Mouse (Mus musculus) urinary bladder, postnatal 25 days (tissue): ENCODE data around the gene Cdv3.
A peak's percentile ranks its signal among the peaks of the same experiment; 100 is the strongest.
"Not testable (repeated sequence)": the region's sequence is repeated elsewhere in the genome, so short reads cannot be mapped to it uniquely, and the experiment has no call there.

Experiments used
- DNase-seq: peaks from one replicate; pipeline ENCODE4 v3.0.0; 2022; ENCODE audit warnings: low spot score

The Cdv3 gene

DNA sequence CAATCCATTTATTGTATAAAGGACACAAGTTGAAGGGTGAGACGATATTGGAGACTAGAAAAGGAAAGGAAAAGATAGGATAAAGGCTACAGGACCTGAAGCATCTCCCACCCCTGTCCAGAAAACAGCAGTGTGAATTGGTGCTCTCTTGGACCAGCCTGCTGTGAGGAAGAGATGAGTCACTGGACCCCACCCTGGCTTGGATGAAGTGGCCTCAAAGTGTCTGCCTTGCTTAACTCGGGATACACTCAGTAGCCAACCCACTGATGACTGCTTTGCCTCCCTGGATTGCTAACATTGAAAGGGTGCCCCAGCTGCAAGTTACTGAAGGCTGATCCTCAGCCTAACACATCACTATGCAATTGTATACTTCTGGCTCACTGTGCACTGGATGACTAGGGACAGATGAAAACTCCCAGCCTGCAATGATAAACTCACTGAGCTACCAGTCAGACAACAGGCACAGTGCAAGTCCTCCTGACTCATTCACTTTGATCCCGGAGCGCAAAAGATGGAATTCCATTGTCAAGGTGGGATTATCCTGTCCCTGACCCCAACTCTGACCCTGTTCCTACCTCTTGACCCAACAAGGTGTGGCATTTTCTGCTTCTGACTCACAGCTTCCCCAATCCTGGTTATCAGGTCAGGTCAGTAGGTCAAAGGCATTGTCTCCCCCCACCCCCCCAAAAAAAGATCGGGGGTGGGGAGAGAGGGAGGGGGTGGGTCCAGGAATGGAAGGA, 6.8 kb upstream of the Cdv3 start:
- DNase-seq: no peak

DNA sequence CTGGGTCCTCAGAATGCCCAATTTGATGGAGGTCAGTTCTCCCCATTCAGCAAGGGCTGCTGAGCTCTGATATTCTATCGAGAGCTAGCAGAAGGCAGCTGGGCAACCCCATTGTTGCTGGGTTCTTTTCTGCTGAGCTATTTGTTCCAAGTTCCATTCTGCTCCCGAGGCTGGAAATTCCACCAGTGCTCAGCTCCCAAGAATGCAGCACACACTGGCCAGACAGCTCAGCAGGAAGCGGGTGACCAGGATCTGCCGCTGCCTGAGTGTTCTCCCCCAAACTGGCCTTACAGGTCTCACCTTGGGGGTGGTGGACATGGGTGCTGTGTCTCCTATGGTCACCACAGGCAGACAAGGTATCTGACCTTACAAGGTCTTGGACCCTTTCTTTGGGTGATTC, 4.3 kb upstream of the Cdv3 start:
- DNase-seq: no peak

- no peak for DNase-seq
Measured at GRCm38 (mm10) chr9:103366356-103366755, 716 bp upstream of the Cdv3 start.

- peak; percentile 70 for DNase-seq
Measured at GRCm38 (mm10) chr9:103364601-103365289, 895 bp downstream of the Cdv3 start.

GRCm38 (mm10) chr9:103363730-103364417, 1.8 kb downstream of the Cdv3 start:
- no peak for DNase-seq

DNA sequence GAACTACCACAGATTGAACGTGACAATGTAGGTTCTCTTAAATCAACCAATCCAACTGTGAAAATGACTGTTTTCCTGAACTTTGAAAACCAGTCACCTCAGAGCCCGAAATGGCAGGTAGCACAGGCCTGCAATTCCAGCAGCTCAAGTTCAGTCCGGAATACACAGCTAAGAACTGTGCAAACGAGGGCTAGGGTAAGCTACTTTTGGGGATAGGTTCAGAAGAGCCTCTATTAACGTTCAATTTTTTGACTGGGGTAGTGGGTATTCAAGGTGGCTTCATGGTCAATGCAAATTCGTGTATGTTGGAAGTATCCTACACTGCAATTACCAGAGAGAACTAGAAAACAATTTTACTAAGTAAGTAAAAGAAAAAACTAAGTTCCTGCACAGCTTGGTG, 2.6 kb downstream of the Cdv3 start:
- no peak for DNase-seq

GRCm38 (mm10) chr9:103360642-103361041, 5.0 kb downstream of the Cdv3 start:
- no peak for DNase-seq

DNA sequence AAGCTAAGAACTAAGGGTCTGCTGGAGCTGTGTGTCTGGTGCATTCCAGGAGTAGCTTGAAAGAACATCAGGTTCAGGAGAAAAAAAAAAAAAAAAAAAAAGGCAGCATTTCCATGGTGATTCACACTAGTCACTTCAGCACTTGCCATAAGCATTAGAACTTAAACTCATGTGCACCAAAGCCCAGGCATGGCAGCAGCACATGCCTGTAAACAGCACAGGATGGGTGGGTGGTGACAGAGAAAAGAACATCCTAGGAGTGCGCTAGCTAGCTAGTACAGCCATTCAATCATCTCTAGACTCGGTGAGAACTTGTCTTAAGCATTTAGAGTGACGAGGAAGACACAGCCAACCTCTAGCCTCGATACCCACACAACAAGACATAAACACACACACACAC, 7.1 kb downstream of the Cdv3 start:
- DNase-seq: no peak

DNA sequence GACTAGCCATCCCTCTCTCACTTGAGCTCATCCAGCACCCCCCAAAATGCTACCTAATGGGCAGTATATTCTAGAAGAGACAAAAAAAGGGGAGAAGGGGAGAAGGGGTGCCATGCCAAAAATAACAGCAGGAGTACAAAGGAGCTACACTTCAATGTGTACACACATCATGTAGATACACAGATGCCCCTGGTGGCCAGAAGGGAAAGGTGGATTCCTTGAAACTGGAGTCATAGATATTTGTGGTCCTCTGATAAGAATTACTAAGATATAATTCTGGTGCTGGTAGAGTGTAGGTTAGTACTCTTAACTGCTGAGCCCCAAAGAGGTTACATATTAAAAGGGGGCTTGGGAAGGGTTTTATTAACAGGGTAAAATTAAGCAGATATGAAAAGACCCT, 7.7 kb downstream of the Cdv3 start:
- DNase-seq: no peak

DNA sequence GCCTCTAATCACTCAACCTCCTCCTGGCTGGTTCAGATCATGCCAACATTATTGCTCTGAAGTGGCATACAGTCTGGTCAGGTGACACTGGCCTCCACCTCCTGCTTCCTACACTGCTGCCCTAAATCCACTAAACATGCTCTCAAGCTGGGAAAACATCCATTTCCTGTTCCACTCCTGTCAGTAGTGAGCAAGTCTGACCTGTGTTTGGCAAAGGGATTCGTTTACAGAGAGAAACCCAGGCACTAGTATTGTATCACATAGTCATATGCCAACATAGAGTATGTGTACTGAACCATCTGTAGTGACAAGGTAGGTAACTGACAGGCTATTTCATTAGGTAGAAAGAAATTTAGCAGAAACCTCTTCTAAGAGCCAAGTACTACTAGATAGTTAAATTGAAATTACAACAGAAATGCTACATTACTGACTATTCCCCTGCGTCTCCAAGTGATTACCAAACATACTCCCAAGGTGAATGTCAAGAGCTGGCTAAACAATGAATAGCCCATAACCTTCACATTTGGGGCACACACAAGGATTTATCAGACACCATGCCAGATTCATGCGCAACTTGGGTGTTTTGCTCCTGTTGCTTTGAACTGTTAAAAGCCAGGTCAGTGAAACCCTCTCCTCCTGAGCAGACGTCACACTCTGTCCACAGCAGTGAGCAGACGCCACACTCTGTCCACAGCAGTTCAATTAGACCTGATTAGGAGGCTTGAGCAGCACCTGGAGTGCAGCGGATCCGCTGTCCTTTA, 12.0 kb downstream of the Cdv3 start:
- DNase-seq: not testable (repeated sequence)

DNA sequence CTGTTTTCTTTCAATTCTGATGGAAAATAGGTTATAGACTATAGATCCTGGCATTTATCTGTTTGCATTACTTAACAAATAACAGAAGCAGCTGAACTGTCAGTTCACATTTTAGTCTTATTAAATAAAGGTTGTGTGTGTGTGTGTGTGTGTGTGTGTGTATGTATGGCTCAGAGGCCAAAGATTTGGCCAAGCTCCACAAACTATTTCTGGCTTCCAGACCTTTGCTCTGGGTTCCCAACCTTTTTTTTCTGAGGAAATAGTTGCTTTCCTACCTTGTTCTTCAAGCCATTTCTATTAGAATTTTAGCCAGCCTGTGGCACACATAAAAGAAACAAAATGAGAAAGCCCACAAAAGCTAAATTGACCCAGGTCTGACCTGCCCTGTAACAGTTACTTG, 16.8 kb downstream of the Cdv3 start:
- no peak for DNase-seq

GRCm38 (mm10) chr9:103347996-103348490, 17.6 kb downstream of the Cdv3 start:
- DNase-seq: no peak

DNA sequence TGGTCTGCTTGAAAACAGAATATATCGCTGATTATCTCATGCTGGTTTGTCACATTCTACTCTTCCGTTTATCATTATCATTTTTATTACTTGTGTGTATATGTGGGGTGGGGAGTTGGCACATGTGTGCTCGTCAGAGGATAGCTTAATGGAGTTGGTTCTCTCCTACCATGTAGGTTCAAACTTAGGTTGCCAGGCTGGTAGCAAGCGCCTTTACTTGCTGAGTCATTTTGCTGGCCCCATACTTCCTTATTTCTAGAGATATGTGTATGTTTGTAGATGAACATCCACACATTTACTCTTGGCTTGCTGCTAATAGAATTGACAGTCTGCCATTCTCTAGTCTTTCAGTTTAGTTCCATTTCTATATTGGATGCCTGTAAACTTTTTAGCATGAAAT, 18.6 kb downstream of the Cdv3 start:
- no peak for DNase-seq

DNA sequence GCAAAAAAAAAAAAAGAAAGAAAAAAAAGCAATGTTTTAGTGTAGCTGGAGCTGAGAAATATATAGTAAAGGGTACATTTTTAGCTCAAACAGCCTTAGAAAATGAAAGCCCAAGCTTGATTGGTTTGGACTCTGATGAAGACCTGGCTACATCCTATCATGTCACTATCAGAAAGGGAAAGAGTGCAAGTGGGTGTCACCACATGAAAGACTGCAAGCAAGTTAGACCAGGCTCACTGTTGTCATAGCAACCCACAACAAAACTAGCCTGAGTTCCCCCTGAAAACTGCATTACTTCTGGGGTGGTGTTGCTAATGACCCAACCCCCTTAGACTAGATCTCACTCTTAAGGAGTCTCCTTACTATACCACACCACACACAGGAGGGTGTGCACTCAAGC, 28.7 kb downstream of the Cdv3 start:
- DNase-seq: no peak

DNA sequence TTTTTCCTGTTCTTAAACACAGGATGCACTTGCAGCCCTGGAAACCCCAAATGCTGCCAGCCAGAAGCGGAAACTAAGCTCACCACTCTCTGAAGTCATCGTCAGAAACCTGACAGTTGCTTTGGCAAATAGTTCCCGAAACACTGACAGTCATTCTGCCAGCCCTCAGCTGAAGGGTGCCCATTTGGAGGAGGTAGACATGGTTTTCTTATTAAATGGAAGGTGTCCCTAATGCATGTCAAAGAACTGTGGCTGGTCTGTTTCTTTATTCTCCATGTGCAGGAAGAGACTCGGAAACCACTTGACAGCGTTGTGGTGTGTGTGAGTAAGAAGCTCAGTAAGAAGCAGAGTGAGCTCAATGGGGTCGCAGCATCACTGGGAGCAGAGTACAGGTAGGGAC, 33.0 kb downstream of the Cdv3 start:
- DNase-seq: no peak

DNA sequence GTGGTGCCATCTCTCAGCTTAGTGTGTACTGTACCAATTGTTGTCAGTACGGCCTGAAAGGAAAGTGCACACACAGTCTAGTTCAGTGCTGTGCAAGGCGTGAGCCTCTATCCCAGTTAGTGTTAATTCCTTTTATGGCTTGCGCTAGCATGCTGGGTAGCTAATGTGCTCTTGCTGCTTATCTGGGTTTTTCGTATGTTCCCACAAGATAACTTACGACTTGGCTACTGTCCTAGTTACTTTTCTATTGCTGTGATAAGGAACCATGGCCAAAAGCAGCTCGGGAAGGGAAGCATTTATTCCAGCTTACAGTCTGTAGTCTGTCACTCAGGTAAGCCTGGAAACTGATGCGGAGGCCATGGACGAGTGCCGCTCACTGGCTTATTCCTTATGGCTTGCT, 39.2 kb downstream of the Cdv3 start:
- DNase-seq: no peak

DNA sequence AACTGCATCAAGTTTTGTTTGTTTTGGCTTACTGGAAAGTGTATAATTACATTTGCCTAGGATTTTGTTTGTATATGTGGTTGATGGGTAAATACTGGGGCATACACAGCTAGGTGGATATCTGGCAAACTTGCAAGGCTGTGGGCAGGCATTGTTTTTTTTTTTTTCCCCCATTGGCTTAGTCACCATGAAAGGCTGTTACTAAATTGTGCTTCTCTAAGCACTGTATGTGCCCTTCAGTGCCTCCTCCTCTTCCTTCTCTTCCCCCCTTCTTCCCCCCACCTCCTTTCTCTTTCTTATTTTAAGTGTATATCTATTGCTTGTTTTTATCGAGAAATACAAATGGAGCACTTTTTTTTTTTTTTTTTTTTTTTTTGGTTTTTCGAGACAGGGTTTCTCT, 41.0 kb downstream of the Cdv3 start:
- no peak for DNase-seq

DNA sequence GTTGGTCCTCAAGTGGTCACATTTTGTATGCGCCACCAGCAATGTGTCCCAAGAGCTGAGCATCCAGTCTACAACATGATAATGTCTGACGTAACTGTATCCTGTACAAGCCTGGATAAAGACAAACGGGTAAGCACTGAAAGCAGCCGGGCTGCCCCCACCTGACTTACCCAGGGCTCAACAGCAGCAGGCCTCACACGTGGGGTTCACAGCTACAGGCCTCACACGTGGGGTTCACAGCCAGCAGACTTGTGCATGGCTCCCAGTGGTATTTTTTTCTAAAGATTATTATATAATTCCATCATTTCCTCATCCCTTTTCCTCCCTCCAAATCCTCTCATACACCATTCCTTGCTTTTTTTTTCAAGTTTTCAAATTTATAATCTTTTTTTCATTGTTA, 55.8 kb downstream of the Cdv3 start:
- DNase-seq: no peak

GRCm38 (mm10) chr9:103305332-103306041, 60.2 kb downstream of the Cdv3 start:
- no peak for DNase-seq

DNA sequence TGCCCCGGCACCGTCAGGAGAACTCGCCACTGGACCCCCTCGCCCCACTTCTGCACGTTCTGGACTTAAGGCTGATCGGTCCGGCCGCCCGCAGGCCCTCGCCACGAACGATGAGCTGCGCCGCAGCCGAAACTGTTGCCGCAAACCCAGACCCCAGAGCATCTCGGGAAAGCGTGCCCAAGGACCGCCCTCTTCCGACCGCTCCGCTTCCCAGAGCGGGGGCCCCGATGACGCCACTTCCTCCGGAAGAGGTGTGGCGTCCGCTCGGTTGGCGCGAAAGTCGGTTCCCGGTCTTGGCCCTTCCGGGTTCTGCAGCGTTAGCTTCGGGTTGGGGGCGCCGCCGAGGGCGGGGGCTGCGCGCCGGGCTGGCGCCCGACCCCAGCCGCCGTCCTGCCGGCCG, 60.7 kb downstream of the Cdv3 start, which contains the start of the genes 1300017J02Rik and Topbp1:
Gene 1300017J02Rik (minus strand): TSS at position 156 of the 400 bp plus-strand sequence.
Gene Topbp1 (plus strand): TSS at position 289 of the 400 bp plus-strand sequence.
- DNase-seq: peak; percentile 93
